Mouse (Mus musculus): ENCODE data around the gene Tuba1c. TPM values are rescaled to one million over a fixed set of nuclear protein-coding genes. Genes with fewer than 3 reads are reported as not detected.
A peak's percentile ranks its signal among the peaks of the same experiment; 100 is the strongest.

Tuba1c gene
- polyA plus RNA-seq, 1 experiment from 2014 or later = 135 TPM

GRCm38 (mm10) chr15:99017986-99018385, 11.7 kb upstream of the Tuba1c start:
- no peak overlapping the region for H3K4me2 ChIP-seq
- H3K36me3 ChIP-seq = no peaks in the 10 kb centered on the region
- 75% methylated on average over 9 of the region's 9 CpGs for WGBS
- peaks cover 14% of the 10 kb centered on the region for H3K4me1 ChIP-seq (replicated peaks)
- H3K9me3 ChIP-seq (replicated peaks) = peaks cover 4% of the 10 kb centered on the region; the same call in 1 of the 2 replicates
- H3K27ac ChIP-seq (ENCODE audit: poor library complexity, severe bottlenecking) = no peak overlapping the region
- H3K27me3 ChIP-seq (replicated peaks) = no peaks in the 10 kb centered on the region
- H3K9ac ChIP-seq = no peak overlapping the region
- H3K4me3 ChIP-seq = no peak overlapping the region
- ATAC-seq (ENCODE audit: insufficient number of reproducible peaks, low FRiP score) = no peak

GRCm38 (mm10) chr15:99018630-99019029, 11.1 kb upstream of the Tuba1c start:
- Histone ChIP-seq H3K4me3 (no peak overlapping the region), H3K27ac (ENCODE audit: poor library complexity, severe bottlenecking) (no peak overlapping the region), H3K36me3 (no peaks in the 10 kb centered on the region), H3K9ac (no peak overlapping the region), H3K4me1 (replicated peaks) (peaks cover 14% of the 10 kb centered on the region), H3K9me3 (replicated peaks) (peaks cover 4% of the 10 kb centered on the region; the same call in 1 of the 2 replicates), H3K27me3 (replicated peaks) (no peaks in the 10 kb centered on the region), H3K4me2 (peak overlapping the region; percentile 56; the same call in 1 of the 2 replicates)
- WGBS = 79% methylated on average over 4 of the region's 4 CpGs
- no peak for ATAC-seq (ENCODE audit: insufficient number of reproducible peaks, low FRiP score)

- 48% methylated on average over 8 of the region's 8 CpGs for WGBS
- Histone ChIP-seq H3K4me3 (0 out of 2 replicates have a peak overlapping the region, but pooled peaks have one; percentile 12), H3K27ac (ENCODE audit: poor library complexity, severe bottlenecking) (no peak overlapping the region)
These were observed 10.3 kb upstream of the Tuba1c start for GRCm38 (mm10) chr15:99019436-99019835.

GRCm38 (mm10) chr15:99020171-99020570, 9.5 kb upstream of the Tuba1c start:
- ATAC-seq (ENCODE audit: insufficient number of reproducible peaks, low FRiP score) = no peak
- 88% methylated on average over 4 of the region's 4 CpGs for WGBS
- no peak overlapping the region for H3K9ac ChIP-seq
- H3K27me3 ChIP-seq (replicated peaks) = no peaks in the 10 kb centered on the region
- H3K4me1 ChIP-seq (replicated peaks) = peaks cover 8% of the 10 kb centered on the region; the same call in 1 of the 2 replicates
- H3K36me3 ChIP-seq = no peaks in the 10 kb centered on the region
- H3K4me3 ChIP-seq = no peak overlapping the region
- peaks cover 4% of the 10 kb centered on the region; the same call in 1 of the 2 replicates for H3K9me3 ChIP-seq (replicated peaks)
- no peak overlapping the region for H3K27ac ChIP-seq (ENCODE audit: poor library complexity, severe bottlenecking)
- no peak overlapping the region for H3K4me2 ChIP-seq

More at GRCm38 (mm10) chr15:99019436-99019835, 10.3 kb upstream of the Tuba1c start:
- Histone ChIP-seq H3K27me3 (replicated peaks) (no peaks in the 10 kb centered on the region), H3K4me2 (peak overlapping the region; percentile 56), H3K9me3 (replicated peaks) (peaks cover 4% of the 10 kb centered on the region; the same call in 1 of the 2 replicates), H3K9ac (peak overlapping the region; percentile 51; the same call in 1 of the 2 replicates), H3K36me3 (no peaks in the 10 kb centered on the region), H3K4me1 (replicated peaks) (peaks cover 13% of the 10 kb centered on the region)
- ATAC-seq (ENCODE audit: insufficient number of reproducible peaks, low FRiP score) = no peak

- Histone ChIP-seq H3K36me3 (no peaks in the 10 kb centered on the region), H3K27me3 (replicated peaks) (no peaks in the 10 kb centered on the region), H3K27ac (ENCODE audit: poor library complexity, severe bottlenecking) (no peak overlapping the region), H3K4me3 (no peak overlapping the region), H3K9me3 (replicated peaks) (peaks cover 4% of the 10 kb centered on the region; the same call in 1 of the 2 replicates), H3K9ac (no peak overlapping the region), H3K4me1 (replicated peaks) (peaks cover 8% of the 10 kb centered on the region; the same call in 1 of the 2 replicates), H3K4me2 (no peak overlapping the region)
- WGBS = 93% methylated on average over 7 of the region's 7 CpGs
- no peak for ATAC-seq (ENCODE audit: insufficient number of reproducible peaks, low FRiP score)
These were observed 8.4 kb upstream of the Tuba1c start for GRCm38 (mm10) chr15:99021255-99021654.

GRCm38 (mm10) chr15:99024668-99025314, 4.9 kb upstream of the Tuba1c start:
- Histone ChIP-seq H3K4me2 (no peak overlapping the region), H3K9me3 (replicated peaks) (peaks cover 4% of the 10 kb centered on the region; the same call in 1 of the 2 replicates), H3K36me3 (no peaks in the 10 kb centered on the region), H3K27me3 (replicated peaks) (no peaks in the 10 kb centered on the region), H3K27ac (ENCODE audit: poor library complexity, severe bottlenecking) (no peak overlapping the region), H3K9ac (no peak overlapping the region), H3K4me3 (no peak overlapping the region), H3K4me1 (replicated peaks) (peaks cover 10% of the 10 kb centered on the region)
- WGBS = 19% methylated on average over 7 of the region's 8 CpGs
- ATAC-seq (ENCODE audit: insufficient number of reproducible peaks, low FRiP score) = no peak

GRCm38 (mm10) chr15:99025414-99025813, 4.3 kb upstream of the Tuba1c start:
- H3K4me3 ChIP-seq = no peak overlapping the region
- no peaks in the 10 kb centered on the region for H3K36me3 ChIP-seq
- H3K9me3 ChIP-seq (replicated peaks) = peaks cover 4% of the 10 kb centered on the region; the same call in 1 of the 2 replicates
- ATAC-seq (ENCODE audit: insufficient number of reproducible peaks, low FRiP score) = no peak
- H3K4me2 ChIP-seq = no peak overlapping the region
- whole genome bisulfite sequencing = 65% methylated on average over 13 of the region's 13 CpGs
- H3K27me3 ChIP-seq (replicated peaks) = no peaks in the 10 kb centered on the region
- no peak overlapping the region for H3K9ac ChIP-seq
- no peak overlapping the region for H3K27ac ChIP-seq (ENCODE audit: poor library complexity, severe bottlenecking)
- H3K4me1 ChIP-seq (replicated peaks) = peaks cover 10% of the 10 kb centered on the region

GRCm38 (mm10) chr15:99026259-99026658, 3.4 kb upstream of the Tuba1c start:
- Histone ChIP-seq H3K4me2 (no peak overlapping the region), H3K9me3 (replicated peaks) (peaks cover 3% of the 10 kb centered on the region; the same call in 1 of the 2 replicates), H3K4me1 (replicated peaks) (peaks cover 10% of the 10 kb centered on the region), H3K9ac (no peak overlapping the region), H3K4me3 (no peak overlapping the region), H3K27ac (ENCODE audit: poor library complexity, severe bottlenecking) (no peak overlapping the region), H3K27me3 (replicated peaks) (no peaks in the 10 kb centered on the region), H3K36me3 (no peaks in the 10 kb centered on the region)
- 56% methylated on average over 4 of the region's 4 CpGs for WGBS
- ATAC-seq (ENCODE audit: insufficient number of reproducible peaks, low FRiP score) = no peak

- Histone ChIP-seq H3K27ac (ENCODE audit: poor library complexity, severe bottlenecking) (no peak overlapping the region), H3K27me3 (replicated peaks) (no peaks in the 10 kb centered on the region), H3K4me3 (no peak overlapping the region), H3K36me3 (no peaks in the 10 kb centered on the region), H3K9ac (no peak overlapping the region), H3K4me2 (no peak overlapping the region), H3K4me1 (replicated peaks) (peaks cover 16% of the 10 kb centered on the region), H3K9me3 (replicated peaks) (no peaks in the 10 kb centered on the region; the same call in 1 of the 2 replicates)
- ATAC-seq (ENCODE audit: insufficient number of reproducible peaks, low FRiP score) = no peak
- 73% methylated on average over 5 of the region's 5 CpGs for WGBS
These were observed 2.6 kb upstream of the Tuba1c start for GRCm38 (mm10) chr15:99027116-99027515.

- WGBS = 6% methylated on average over 9 of the region's 10 CpGs
- H3K27me3 ChIP-seq (replicated peaks) = no peaks in the 10 kb centered on the region
- peak overlapping the region; percentile 94 for H3K27ac ChIP-seq (ENCODE audit: poor library complexity, severe bottlenecking)
These were observed 725 bp upstream of the Tuba1c start for GRCm38 (mm10) chr15:99028874-99029458.

GRCm38 (mm10) chr15:99030585-99031387, 1.1 kb downstream of the Tuba1c start:
- WGBS = 10% methylated on average over 26 of the region's 26 CpGs
- Histone ChIP-seq H3K4me3 (peak overlapping the region; percentile 75), H3K27ac (ENCODE audit: poor library complexity, severe bottlenecking) (peak overlapping the region; percentile 94), H3K27me3 (replicated peaks) (no peaks in the 10 kb centered on the region), H3K9ac (peak overlapping the region; percentile 78), H3K4me2 (peak overlapping the region; percentile 89), H3K9me3 (replicated peaks) (no peaks in the 10 kb centered on the region; the same call in 1 of the 2 replicates), H3K36me3 (peaks cover 14% of the 10 kb centered on the region), H3K4me1 (replicated peaks) (peaks cover 39% of the 10 kb centered on the region)
- peak; percentile 81 for ATAC-seq (ENCODE audit: insufficient number of reproducible peaks, low FRiP score)

More at GRCm38 (mm10) chr15:99028874-99029458, 725 bp upstream of the Tuba1c start:
- Histone ChIP-seq H3K9ac (peak overlapping the region; percentile 79), H3K36me3 (no peaks in the 10 kb centered on the region), H3K9me3 (replicated peaks) (no peaks in the 10 kb centered on the region; the same call in 1 of the 2 replicates), H3K4me3 (peak overlapping the region; percentile 75), H3K4me2 (peak overlapping the region; percentile 89), H3K4me1 (replicated peaks) (peaks cover 35% of the 10 kb centered on the region)
- no peak for ATAC-seq (ENCODE audit: insufficient number of reproducible peaks, low FRiP score)

Measured in heart, embryonic 12.5 days (tissue).